Mouse (Mus musculus) stomach, embryonic 16.5 days (tissue): ENCODE measurements around the gene Kcnq2. TPM values are rescaled to one million over a fixed set of nuclear protein-coding genes. Genes with fewer than 3 reads are reported as not detected.
A peak's percentile ranks its signal among the peaks of the same experiment; 100 is the strongest.

Experiments
- ATAC-seq: fragments of 200-750 bp; cut with Nextera tagmentation; 2 replicates; pipeline ENCODE4 v1.8.0; 2017; ENCODE audit warnings: moderate number of reproducible peaks, moderate TSS enrichment; ENCODE audit not compliant: insufficient read depth, low FRiP score
- H3K27ac ChIP-seq: fragments of 300-500 bp; sonication (generic); 2 replicates; pipeline ENCODE4 v1.5.1; 2014; ENCODE audit warnings: low read length
- H3K27me3 ChIP-seq: fragments of 300-500 bp; sonication (generic); 2 replicates; pipeline ENCODE4 v1.6.1; 2014; ENCODE audit warnings: low read length, control low read depth, mixed read lengths; ENCODE audit not compliant: control insufficient read depth, insufficient read depth
- H3K36me3 ChIP-seq: fragments of 300-500 bp; sonication (generic); 2 replicates; pipeline ENCODE4 v1.6.1; 2014; ENCODE audit warnings: low read length; ENCODE audit not compliant: control insufficient read depth, insufficient read depth
- H3K4me1 ChIP-seq: fragments of 300-500 bp; sonication (generic); 2 replicates; pipeline ENCODE4 v1.6.1; 2014; ENCODE audit warnings: low read length, control low read depth, mixed read lengths; ENCODE audit not compliant: control insufficient read depth, insufficient read depth
- H3K4me2 ChIP-seq: fragments of 300-500 bp; sonication (generic); 2 replicates; pipeline ENCODE4 v1.6.1; 2014; ENCODE audit warnings: low read depth, low read length, mixed read lengths
- H3K4me3 ChIP-seq: fragments of 300-500 bp; sonication (generic); replicated peaks from 2 replicates; pipeline ENCODE4 v1.5.1; 2014; ENCODE audit warnings: mild to moderate bottlenecking, low read length
- H3K9ac ChIP-seq: fragments of 300-500 bp; sonication (generic); 2 replicates; pipeline ENCODE4 v1.6.1; 2014; ENCODE audit warnings: low read length
- H3K9me3 ChIP-seq: fragments of 300-500 bp; sonication (generic); replicated peaks from 2 replicates; pipeline ENCODE4 v1.6.1; 2016; ENCODE audit warnings: low read length, control low read depth; ENCODE audit not compliant: control insufficient read depth
- WGBS: fragments of 180-500 bp; shearing (Covaris S2); extraction: QIAGEN DNeasy Blood & Tissue Kit; methylation state at CpG from one replicate; pipeline ENCODE4 v1.1.7; 2014; 5-methylcytosine and 5-hydroxymethylcytosine counted together
- polyA plus RNA-seq: library from polyadenylated mRNA; unstranded; fragments of >200 nt; fragmentation: Nextera tagmentation; extraction: Ambion mirVana; gene quantifications from 2 replicates; pipeline ENCODE4 v1.2.1, GENCODE M21; 2015

The Kcnq2 gene
- 1.1 TPM in 2 replicates for polyA plus RNA-seq

- peak; percentile 33; the same call in 1 of the 2 replicates for ATAC-seq
- Histone ChIP-seq H3K9me3 (no peaks in the 10 kb centered on the region), H3K4me1 (no peaks in the 10 kb centered on the region; the same call in 1 of the 2 replicates), H3K4me3 (peak within 1 kb of the TSS; percentile 46), H3K36me3 (no peaks in the 10 kb centered on the region), H3K4me2 (peak within 1 kb of the TSS; percentile 64), H3K27ac (no peak within 1 kb of the TSS), H3K9ac (no peak within 1 kb of the TSS), H3K27me3 (peaks cover 47% of the 10 kb centered on the region)
- WGBS = under 1% methylated on average over 104 of the region's 104 CpGs
These were observed at the start of gene Kcnq2 for GRCm38 (mm10) chr2:181134591-181135445. Gene Kcnq2, minus strand, starts transcription at chr2:181135300.

GRCm38 (mm10) chr2:181180898-181181297, 45.8 kb upstream of the Kcnq2 start:
- ATAC-seq = no peak
- H3K36me3 ChIP-seq = no peaks in the 10 kb centered on the region
- H3K4me3 ChIP-seq = no peak overlapping the region
- H3K27me3 ChIP-seq = no peaks in the 10 kb centered on the region
- H3K27ac ChIP-seq = no peak overlapping the region
- H3K4me2 ChIP-seq = no peak overlapping the region
- WGBS = 60% methylated on average over 6 of the region's 6 CpGs
- no peaks in the 10 kb centered on the region for H3K4me1 ChIP-seq
- no peak overlapping the region for H3K9ac ChIP-seq
- H3K9me3 ChIP-seq = no peaks in the 10 kb centered on the region

GRCm38 (mm10) chr2:181178471-181178870, 43.4 kb upstream of the Kcnq2 start:
- no peak overlapping the region for H3K4me2 ChIP-seq
- H3K9ac ChIP-seq = no peak overlapping the region
- H3K9me3 ChIP-seq = no peaks in the 10 kb centered on the region
- H3K4me1 ChIP-seq = no peaks in the 10 kb centered on the region
- H3K27ac ChIP-seq = no peak overlapping the region
- WGBS = 73% methylated on average over 5 of the region's 5 CpGs
- no peak for ATAC-seq
- no peaks in the 10 kb centered on the region for H3K36me3 ChIP-seq
- no peaks in the 10 kb centered on the region for H3K27me3 ChIP-seq
- H3K4me3 ChIP-seq = no peak overlapping the region

- Histone ChIP-seq H3K9me3 (no peaks in the 10 kb centered on the region), H3K4me2 (no peak overlapping the region), H3K9ac (no peak overlapping the region), H3K4me3 (no peak overlapping the region), H3K27ac (no peak overlapping the region), H3K36me3 (no peaks in the 10 kb centered on the region), H3K27me3 (no peaks in the 10 kb centered on the region), H3K4me1 (no peaks in the 10 kb centered on the region)
- 76% methylated on average over 3 of the region's 3 CpGs for WGBS
- ATAC-seq = no peak
These were observed 42.9 kb upstream of the Kcnq2 start for GRCm38 (mm10) chr2:181178015-181178414.

- H3K9ac ChIP-seq = no peak overlapping the region
- H3K4me2 ChIP-seq = no peak overlapping the region
- 83% methylated on average over 3 of the region's 3 CpGs for WGBS
- no peak overlapping the region for H3K4me3 ChIP-seq
- ATAC-seq = no peak
- no peaks in the 10 kb centered on the region for H3K27me3 ChIP-seq
- no peaks in the 10 kb centered on the region for H3K4me1 ChIP-seq
- no peak overlapping the region for H3K27ac ChIP-seq
- no peaks in the 10 kb centered on the region for H3K36me3 ChIP-seq
- no peaks in the 10 kb centered on the region for H3K9me3 ChIP-seq
These were observed 39.5 kb upstream of the Kcnq2 start for GRCm38 (mm10) chr2:181174646-181175045.

- H3K4me2 ChIP-seq = no peak overlapping the region
- ATAC-seq = no peak
- H3K9me3 ChIP-seq = no peaks in the 10 kb centered on the region
- H3K4me1 ChIP-seq = no peaks in the 10 kb centered on the region
- H3K9ac ChIP-seq = no peak overlapping the region
- no peaks in the 10 kb centered on the region for H3K27me3 ChIP-seq
- H3K27ac ChIP-seq = no peak overlapping the region
- no peaks in the 10 kb centered on the region for H3K36me3 ChIP-seq
- no peak overlapping the region for H3K4me3 ChIP-seq
- WGBS = 67% methylated on average over 5 of the region's 5 CpGs
These were observed 31.4 kb upstream of the Kcnq2 start for GRCm38 (mm10) chr2:181166469-181166868.

GRCm38 (mm10) chr2:181160821-181161220, 25.7 kb upstream of the Kcnq2 start:
- no peaks in the 10 kb centered on the region for H3K36me3 ChIP-seq
- no peak overlapping the region for H3K4me3 ChIP-seq
- H3K27me3 ChIP-seq = peaks cover 17% of the 10 kb centered on the region
- no peaks in the 10 kb centered on the region for H3K4me1 ChIP-seq
- WGBS = 63% methylated on average over 4 of the region's 4 CpGs
- no peak for ATAC-seq
- H3K4me2 ChIP-seq = no peak overlapping the region
- H3K27ac ChIP-seq = no peak overlapping the region
- H3K9me3 ChIP-seq = no peaks in the 10 kb centered on the region
- H3K9ac ChIP-seq = no peak overlapping the region

- H3K4me2 ChIP-seq = no peak overlapping the region
- no peak overlapping the region for H3K4me3 ChIP-seq
- ATAC-seq = 0 out of 2 replicates have a peak, but pooled peaks have one; percentile 37
- no peaks in the 10 kb centered on the region for H3K9me3 ChIP-seq
- no peaks in the 10 kb centered on the region for H3K4me1 ChIP-seq
- no peak overlapping the region for H3K9ac ChIP-seq
- H3K36me3 ChIP-seq = no peaks in the 10 kb centered on the region
- H3K27ac ChIP-seq = no peak overlapping the region
- 0% methylated on average over 2 of the region's 2 CpGs for WGBS
- H3K27me3 ChIP-seq = peaks cover 23% of the 10 kb centered on the region
These were observed 24.7 kb upstream of the Kcnq2 start for GRCm38 (mm10) chr2:181159771-181160170.

GRCm38 (mm10) chr2:181159091-181159514, 24.0 kb upstream of the Kcnq2 start:
- 43% methylated on average over 7 of the region's 7 CpGs for WGBS
- ATAC-seq = no peak
- Histone ChIP-seq H3K4me2 (no peak overlapping the region), H3K27me3 (peaks cover 23% of the 10 kb centered on the region), H3K4me3 (no peak overlapping the region), H3K9ac (no peak overlapping the region), H3K9me3 (no peaks in the 10 kb centered on the region), H3K36me3 (no peaks in the 10 kb centered on the region), H3K27ac (no peak overlapping the region), H3K4me1 (no peaks in the 10 kb centered on the region)
